ENCODE assay signal across 13 mouse cellular contexts in the genomic region with DNA sequence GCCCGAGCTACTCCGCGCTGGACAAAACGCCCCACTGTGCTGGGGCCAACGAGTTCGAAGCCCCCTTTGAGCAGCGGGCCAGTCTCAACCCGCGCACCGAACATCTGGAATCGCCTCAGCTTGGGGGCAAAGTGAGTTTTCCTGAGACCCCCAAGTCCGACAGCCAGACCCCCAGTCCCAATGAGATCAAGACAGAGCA. TPM values are rescaled to one million over a fixed set of nuclear protein-coding genes. Genes with fewer than 3 reads are reported as not detected.
DNase-seq lines count a peak whose midpoint lies in the region; ATAC-seq lines count a peak whose summit lies in the region.
"Had no signal": no experiment of that assay in that cellular context is flagged by ENCODE, and none has a peak within 500 bp of the region (broad histone marks: within the 10 kb centered on the region; RNA-seq: fewer than 3 reads in every experiment).

A gene (plus strand): TSS at position 132 of the 199 bp plus-strand sequence.

- peaks cover 99% of the 10 kb centered on the region for H3K27me3 ChIP-seq in heart, embryonic 13.5 days (replicated peaks)
- H3K27me3 ChIP-seq in midbrain, embryonic 12.5 days = peaks cover 97% of the 10 kb centered on the region
- H3K27me3 ChIP-seq in midbrain, embryonic 16.5 days (ENCODE audit: control insufficient read depth, insufficient read depth, low read depth, low read length) = peaks cover 91% of the 10 kb centered on the region
- peaks cover 99% of the 10 kb centered on the region for H3K27me3 ChIP-seq in intestine, embryonic 14.5 days (replicated peaks; ENCODE audit: control insufficient read depth, insufficient read depth, low read length)
- H3K27me3 ChIP-seq in stomach, embryonic 15.5 days (replicated peaks) = peaks cover 97% of the 10 kb centered on the region

- no peak for ATAC-seq in heart, embryonic 13.5 days (ENCODE audit: extremely low read depth, insufficient number of reproducible peaks, low FRiP score, low TSS enrichment)
- no peak for ATAC-seq in midbrain, embryonic 12.5 days (ENCODE audit: low FRiP score, low read depth)
- no peak for ATAC-seq in midbrain, embryonic 16.5 days
- no peak for ATAC-seq in intestine, embryonic 14.5 days (replicated peaks; ENCODE audit: low FRiP score, low TSS enrichment, low read depth)
- ATAC-seq in stomach, embryonic 15.5 days (ENCODE audit: insufficient read depth, low FRiP score, low read depth) = no peak

- no peaks in the 10 kb centered on the region for H3K9me3 ChIP-seq in heart, embryonic 13.5 days
- H3K9me3 ChIP-seq in midbrain, embryonic 12.5 days = no peaks in the 10 kb centered on the region
- no peaks in the 10 kb centered on the region for H3K9me3 ChIP-seq in midbrain, embryonic 16.5 days (replicated peaks; ENCODE audit: control insufficient read depth, low read length, poor library complexity, severe bottlenecking)
- H3K9me3 ChIP-seq in intestine, embryonic 14.5 days (ENCODE audit: control insufficient read depth, low read length) = no peaks in the 10 kb centered on the region
- H3K9me3 ChIP-seq in stomach, embryonic 15.5 days = no peaks in the 10 kb centered on the region

- H3K4me3 ChIP-seq in heart, embryonic 13.5 days = peak within 1 kb of the TSS; percentile 20
- H3K4me3 ChIP-seq in midbrain, embryonic 12.5 days = peak within 1 kb of the TSS; percentile 10; the same call in 1 of the 2 replicates
- no peak within 1 kb of the TSS for H3K4me3 ChIP-seq in midbrain, embryonic 16.5 days (ENCODE audit: low read depth, low read length)
- peak within 1 kb of the TSS; percentile 23 for H3K4me3 ChIP-seq in intestine, embryonic 14.5 days (ENCODE audit: low read depth, low read length)
- peak within 1 kb of the TSS; percentile 14; the same call in 1 of the 2 replicates for H3K4me3 ChIP-seq in stomach, embryonic 15.5 days (replicated peaks)

- H3K36me3 ChIP-seq in heart, embryonic 13.5 days = no peaks in the 10 kb centered on the region
- no peaks in the 10 kb centered on the region for H3K36me3 ChIP-seq in midbrain, embryonic 12.5 days
- no peaks in the 10 kb centered on the region for H3K36me3 ChIP-seq in midbrain, embryonic 16.5 days (ENCODE audit: control insufficient read depth, insufficient read depth, low read length)
- no peaks in the 10 kb centered on the region for H3K36me3 ChIP-seq in intestine, embryonic 14.5 days (ENCODE audit: control insufficient read depth, insufficient read depth, low read length)
- no peaks in the 10 kb centered on the region for H3K36me3 ChIP-seq in stomach, embryonic 15.5 days

- no peak for DNase-seq in heart, postnatal 14 days
- no peak for DNase-seq in intestine, embryonic 14.5 days (ENCODE audit: low spot score)
- no peak for DNase-seq in embryo, embryonic 11 days
- no peak for DNase-seq in cerebellum, adult 9-10 months
- DNase-seq: adrenal gland, adult 2 months; heart, adult 11 months; layer of hippocampus, postnatal 36 days had no signal

- peaks cover 5% of the 10 kb centered on the region; the same call in 1 of the 2 replicates for H3K4me1 ChIP-seq in heart, embryonic 13.5 days
- 0 out of 2 replicates have a peak, but pooled peaks cover 6% of the 10 kb centered on the region for H3K4me1 ChIP-seq in midbrain, embryonic 12.5 days
- H3K4me1 ChIP-seq in midbrain, embryonic 16.5 days (ENCODE audit: control insufficient read depth, insufficient read depth, low read length) = peaks cover 3% of the 10 kb centered on the region; the same call in 1 of the 2 replicates
- H3K4me1 ChIP-seq in intestine, embryonic 14.5 days (replicated peaks; ENCODE audit: control insufficient read depth, insufficient read depth, low read length) = no peaks in the 10 kb centered on the region
- H3K4me1 ChIP-seq in stomach, embryonic 15.5 days = peaks cover 8% of the 10 kb centered on the region; the same call in 1 of the 2 replicates

- H3K27ac ChIP-seq in heart, embryonic 13.5 days (replicated peaks) = no peak within 1 kb of the TSS
- H3K27ac ChIP-seq in midbrain, embryonic 12.5 days (replicated peaks) = no peak within 1 kb of the TSS
- no peak within 1 kb of the TSS for H3K27ac ChIP-seq in midbrain, embryonic 16.5 days (ENCODE audit: low read length)
- peak within 1 kb of the TSS; percentile 10; the same call in 1 of the 2 replicates for H3K27ac ChIP-seq in intestine, embryonic 14.5 days (ENCODE audit: low read depth)
- H3K27ac ChIP-seq in stomach, embryonic 15.5 days = no peak within 1 kb of the TSS

- WGBS in heart, embryonic 13.5 days = 5% methylated on average over 12 of the region's 12 CpGs
- WGBS in midbrain, embryonic 12.5 days = 2% methylated on average over 12 of the region's 12 CpGs
- 4% methylated on average over 12 of the region's 12 CpGs for WGBS in midbrain, embryonic 16.5 days
- 4% methylated on average over 12 of the region's 12 CpGs for WGBS in intestine, embryonic 14.5 days
- WGBS in stomach, embryonic 15.5 days = 6% methylated on average over 12 of the region's 12 CpGs

- intact Hi-C loops in heart, postnatal 14 days (cut with DNase I) = no loop called here

- peak within 1 kb of the TSS; percentile 43 for H3K4me2 ChIP-seq in heart, embryonic 13.5 days
- H3K4me2 ChIP-seq in midbrain, embryonic 12.5 days (replicated peaks) = peak within 1 kb of the TSS; percentile 35
- H3K4me2 ChIP-seq in midbrain, embryonic 16.5 days (ENCODE audit: low read length) = no peak within 1 kb of the TSS
- H3K4me2 ChIP-seq in intestine, embryonic 14.5 days (ENCODE audit: low read length) = peak within 1 kb of the TSS; percentile 36
- peak within 1 kb of the TSS; percentile 40 for H3K4me2 ChIP-seq in stomach, embryonic 15.5 days

- H3K9ac ChIP-seq in heart, embryonic 13.5 days = no peak within 1 kb of the TSS
- H3K9ac ChIP-seq in midbrain, embryonic 12.5 days (replicated peaks) = no peak within 1 kb of the TSS
- H3K9ac ChIP-seq in midbrain, embryonic 16.5 days (ENCODE audit: low read depth, low read length) = no peak within 1 kb of the TSS
- peak within 1 kb of the TSS; percentile 39 for H3K9ac ChIP-seq in intestine, embryonic 14.5 days (ENCODE audit: low read length)
- H3K9ac ChIP-seq in stomach, embryonic 15.5 days = no peak within 1 kb of the TSS

RNA-seq across cellular contexts. Expression of the gene that starts here (rescaled TPM):
- polyA plus RNA-seq in heart, embryonic 13.5 days (2015; fragmentation: Nextera tagmentation; extraction: Ambion mirVana) = 0.57 and 1.6 TPM in 2 replicates
- not detected for total RNA-seq in heart, postnatal 14 days (2021)
- 0.26 TPM in 1 of 2 replicates, not detected in the other for polyA plus RNA-seq in midbrain, embryonic 12.5 days (2016; fragmentation: Nextera tagmentation; extraction: Ambion mirVana)
- 0.22 TPM in 1 of 2 replicates, not detected in the other for polyA plus RNA-seq in midbrain, embryonic 16.5 days (2015; fragmentation: Nextera tagmentation; extraction: Ambion mirVana)
- polyA plus RNA-seq in intestine, embryonic 14.5 days (2014; fragmentation: Nextera tagmentation; extraction: Ambion mirVana) = 12.2 and 14.1 TPM in 2 replicates
- 13.6 and 16.2 TPM in 2 replicates for polyA plus RNA-seq in stomach, embryonic 15.5 days (2015; fragmentation: Nextera tagmentation; extraction: Ambion mirVana)
- total RNA-seq: common myeloid progenitor, adult 5-6 weeks; layer of hippocampus, postnatal 36 days; monocyte, adult 5-6 weeks had no signal
